Mouse (Mus musculus): ENCODE data around the gene Cux2. TPM values are rescaled to one million over a fixed set of nuclear protein-coding genes. Genes with fewer than 3 reads are reported as not detected.

Gene Cux2
- polyA plus RNA-seq, 1 experiment from 2014 or later = 9.0 TPM

DNA sequence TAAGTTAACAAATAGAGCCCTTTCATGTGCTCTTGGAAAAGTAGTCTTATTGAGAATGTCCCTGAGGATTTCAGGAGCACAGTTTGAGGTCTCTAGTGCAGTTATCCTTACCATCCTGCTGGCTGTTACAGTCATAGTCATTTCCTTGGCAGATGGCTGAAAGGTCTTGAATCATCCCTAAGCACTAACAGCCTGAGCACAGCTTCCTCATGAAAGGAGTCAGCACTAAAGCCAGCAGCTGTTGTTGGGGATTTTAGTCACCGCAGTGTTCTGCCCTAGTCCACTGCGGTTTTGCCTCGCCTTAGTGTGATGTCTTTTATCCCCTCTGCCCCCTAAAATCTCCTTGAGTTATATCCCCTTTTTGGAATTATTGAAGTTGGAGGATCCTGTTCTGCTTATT is 242.7 kb downstream of the Cux2 start:
- 88% methylated on average over 3 of the region's 3 CpGs for WGBS
- H3K9me3 ChIP-seq (ENCODE audit: low read length) = no peaks in the 10 kb centered on the region
- ATAC-seq (ENCODE audit: low FRiP score, low TSS enrichment) = no peak
- H3K36me3 ChIP-seq (ENCODE audit: insufficient read depth, low read length) = peaks cover 40% of the 10 kb centered on the region
- H3K4me2 ChIP-seq (replicated peaks; ENCODE audit: low read depth, low read length) = no peak overlapping the region
- no peaks in the 10 kb centered on the region for H3K27me3 ChIP-seq (ENCODE audit: insufficient read depth, low read length)
- H3K27ac ChIP-seq (ENCODE audit: low read length) = no peak overlapping the region
- H3K4me1 ChIP-seq (ENCODE audit: insufficient read depth, low read length) = no peaks in the 10 kb centered on the region; the same call in 1 of the 2 replicates
- no peak overlapping the region for H3K9ac ChIP-seq (replicated peaks; ENCODE audit: low read length)
- H3K4me3 ChIP-seq (ENCODE audit: low read length) = no peak overlapping the region

Small RNA genes lying within 50 kb of the gene (microRNA-seq; reads per million reads assigned to microRNA genes)
- not detected for gene Mir7031

Other genes starting within 250 kb of the Cux2 start
- gene Sh2b3, start 212.5 kb downstream of the Cux2 start, polyA plus RNA-seq (2015; fragmentation: Nextera tagmentation; extraction: Ambion mirVana) = 17.4 and 17.8 TPM in 2 replicates
- 28.9 and 33.2 TPM in 2 replicates for gene Pheta1, start 201.1 kb downstream of the Cux2 start, polyA plus RNA-seq (2015; fragmentation: Nextera tagmentation; extraction: Ambion mirVana)
- gene Myl2, start 50.8 kb upstream of the Cux2 start, polyA plus RNA-seq (2015; fragmentation: Nextera tagmentation; extraction: Ambion mirVana) = 1.7 and 2.3 TPM in 2 replicates
- 0.15 TPM in 1 of 2 replicates, not detected in the other for gene Ccdc63, start 90.7 kb upstream of the Cux2 start, polyA plus RNA-seq (2015; fragmentation: Nextera tagmentation; extraction: Ambion mirVana)
- 269 and 277 TPM in 2 replicates for gene Ppp1cc, start 108.2 kb upstream of the Cux2 start, polyA plus RNA-seq (2015; fragmentation: Nextera tagmentation; extraction: Ambion mirVana)
- gene Hvcn1, start 156.7 kb upstream of the Cux2 start, polyA plus RNA-seq (2015; fragmentation: Nextera tagmentation; extraction: Ambion mirVana) = 14.5 and 14.6 TPM in 2 replicates
- gene Tctn1, start 214.4 kb upstream of the Cux2 start, polyA plus RNA-seq (2015; fragmentation: Nextera tagmentation; extraction: Ambion mirVana) = 7.9 and 8.0 TPM in 2 replicates
- gene Pptc7, start 234.3 kb upstream of the Cux2 start, polyA plus RNA-seq (2015; fragmentation: Nextera tagmentation; extraction: Ambion mirVana) = 8.6 TPM in 2 replicates